Mouse (Mus musculus) kidney, postnatal 0 days (tissue): ENCODE results near the gene Crip1. TPM values are rescaled to one million over a fixed set of nuclear protein-coding genes. Genes with fewer than 3 reads are reported as not detected.
A peak's percentile ranks its signal among the peaks of the same experiment; 100 is the strongest.

ENCODE experiments used
- ATAC-seq: fragments of 200-750 bp; cut with Nextera tagmentation; replicated peaks from 2 replicates; pipeline ENCODE4 v1.8.0; 2017; ENCODE audit warnings: low read depth, moderate number of reproducible peaks, moderate TSS enrichment, moderate library complexity; ENCODE audit not compliant: low FRiP score
- DNase-seq: peaks from one replicate; pipeline ENCODE4 v3.0.0-alpha.2; 2016; ENCODE audit warnings: low spot score
- H3K27ac ChIP-seq: fragments of 300-500 bp; sonication (generic); 2 replicates; pipeline ENCODE4 v1.5.1; 2014; ENCODE audit warnings: mild to moderate bottlenecking
- H3K27me3 ChIP-seq: fragments of 300-500 bp; sonication (generic); 2 replicates; pipeline ENCODE4 v1.6.1; 2014; ENCODE audit warnings: low read length, mixed read lengths; ENCODE audit not compliant: insufficient read depth
- H3K36me3 ChIP-seq: fragments of 300-500 bp; sonication (generic); 2 replicates; pipeline ENCODE4 v1.6.1; 2014; ENCODE audit warnings: low read length, mixed read lengths; ENCODE audit not compliant: insufficient read depth
- H3K4me1 ChIP-seq: fragments of 300-500 bp; sonication (generic); replicated peaks from 2 replicates; pipeline ENCODE4 v1.6.1; 2014; ENCODE audit warnings: antibody characterized with exemption, low read length, mixed read lengths; ENCODE audit not compliant: insufficient read depth
- H3K4me2 ChIP-seq: fragments of 300-500 bp; sonication (generic); 2 replicates; pipeline ENCODE4 v1.6.1; 2014; ENCODE audit warnings: mild to moderate bottlenecking, low read length, moderate library complexity, mixed read lengths
- H3K4me3 ChIP-seq: fragments of 300-500 bp; sonication (generic); replicated peaks from 2 replicates; pipeline ENCODE4 v1.5.1; 2014; ENCODE audit warnings: low read depth, low read length
- H3K9ac ChIP-seq: fragments of 300-500 bp; sonication (generic); 2 replicates; pipeline ENCODE4 v1.6.1; 2014; ENCODE audit warnings: low read depth, low read length
- H3K9me3 ChIP-seq: fragments of 300-500 bp; sonication (generic); replicated peaks from 2 replicates; pipeline ENCODE4 v1.6.1; 2016; ENCODE audit warnings: low read length, inconsistent platforms, mixed read lengths
- CTCF ChIP-seq: IDR thresholded peaks from 2 replicates; pipeline ENCODE4 v1.5.1; 2016; ENCODE audit warnings: antibody characterized with exemption, low read depth, mild to moderate bottlenecking, moderate library complexity
- WGBS: fragments of 180-500 bp; shearing (Covaris S2); extraction: QIAGEN DNeasy Blood & Tissue Kit; methylation state at CpG from one replicate; pipeline ENCODE4 v1.1.7; 2014; 5-methylcytosine and 5-hydroxymethylcytosine counted together
- polyA plus RNA-seq: library from polyadenylated mRNA; unstranded; fragments of >200 nt; fragmentation: Nextera tagmentation; extraction: Ambion mirVana; gene quantifications from 2 replicates; pipeline ENCODE4 v1.2.1, GENCODE M21; 2015

The Crip1 gene
- polyA plus RNA-seq, 1 experiment from 2014 or later, result 357 TPM

DNA sequence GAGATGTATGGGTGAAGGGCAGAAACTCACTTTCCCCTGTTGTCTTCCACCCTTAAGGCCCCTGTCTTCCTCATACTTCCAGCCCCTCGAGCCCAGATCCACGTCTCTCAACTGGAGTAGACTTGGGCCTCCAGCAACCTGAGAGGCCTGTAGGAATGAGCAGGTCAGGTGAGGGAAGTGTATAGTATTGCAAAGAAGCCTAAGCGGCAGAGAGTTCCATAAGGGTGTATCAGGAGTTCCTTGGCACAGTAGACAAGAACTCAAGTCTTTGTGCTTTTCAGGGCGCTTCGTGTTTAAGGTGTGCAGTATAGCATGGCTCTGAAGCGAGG lies 8.6 kb downstream of the Crip1 start:
- Histone ChIP-seq H3K9me3 (no peaks in the 10 kb centered on the region), H3K27me3 (no peaks in the 10 kb centered on the region), H3K27ac (peak overlapping the region; percentile 88), H3K36me3 (no peaks in the 10 kb centered on the region), H3K9ac (peak overlapping the region; percentile 51), H3K4me2 (peak overlapping the region; percentile 69), H3K4me3 (peak overlapping the region; percentile 34), H3K4me1 (peaks cover 25% of the 10 kb centered on the region; the same call in 1 of the 2 replicates)
- ATAC-seq, result no peak
- WGBS, result 61% methylated on average over 6 of the region's 6 CpGs
- TF ChIP-seq CTCF, result no peak
- no peak for DNase-seq

DNA sequence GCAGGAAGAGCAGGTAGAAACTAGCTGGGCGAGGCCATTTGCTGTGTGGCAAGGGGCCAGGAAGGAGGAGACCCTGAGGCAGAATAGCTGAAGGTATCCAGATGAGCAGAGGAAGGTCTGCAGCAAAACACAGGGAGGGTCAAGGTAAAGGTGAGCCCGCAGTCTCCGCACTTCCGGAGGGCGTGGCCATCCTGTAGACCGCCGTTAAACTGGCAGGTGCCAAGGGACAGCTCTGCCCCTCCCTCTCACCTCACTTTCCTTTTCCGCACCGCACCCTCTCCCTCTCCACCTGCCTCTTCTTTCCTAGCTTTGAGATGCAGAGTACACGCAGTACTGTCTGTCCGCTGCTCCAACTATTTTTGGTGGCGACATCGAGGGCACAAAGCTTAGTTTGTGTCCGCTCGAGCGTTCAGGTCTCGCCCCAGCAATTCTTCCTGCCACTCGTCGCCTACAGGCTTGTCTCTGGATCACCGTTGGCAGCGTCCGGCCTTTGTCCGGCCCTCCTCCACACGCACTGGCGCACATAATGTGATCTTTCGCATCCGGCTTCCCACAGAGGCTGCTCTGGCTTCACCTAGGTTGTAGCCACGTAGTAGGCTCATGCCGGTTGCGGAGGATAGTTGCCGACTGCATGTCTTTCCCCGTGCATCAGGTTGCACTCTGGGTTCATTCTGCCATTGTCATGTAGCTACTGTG lies 9.1 kb downstream of the Crip1 start:
- Histone ChIP-seq H3K27me3 (no peaks in the 10 kb centered on the region), H3K4me3 (peak overlapping the region; percentile 34), H3K9ac (peak overlapping the region; percentile 51), H3K4me1 (peaks cover 25% of the 10 kb centered on the region; the same call in 1 of the 2 replicates), H3K36me3 (no peaks in the 10 kb centered on the region), H3K9me3 (no peaks in the 10 kb centered on the region), H3K4me2 (peak overlapping the region; percentile 69), H3K27ac (peak overlapping the region; percentile 88)
- TF ChIP-seq CTCF, result no peak
- WGBS, result 4% methylated on average over 29 of the region's 32 CpGs
- peak; percentile 1; the same call in 1 of the 2 replicates for ATAC-seq
- peak; percentile 81 for DNase-seq

GRCm38 (mm10) chr12:113155887-113156539 lies 9.9 kb downstream of the Crip1 start, which contains the start of gene Tedc1:
Gene Tedc1 (plus strand): TSS chr12:113156421.
- H3K27ac ChIP-seq, result peak within 1 kb of the TSS; percentile 88
- TF ChIP-seq CTCF, result peak; percentile 100
- H3K9ac ChIP-seq, result peak within 1 kb of the TSS; percentile 51
- peak; percentile 96 for ATAC-seq
- under 1% methylated on average over 46 of the region's 46 CpGs for WGBS
- H3K36me3 ChIP-seq, result no peaks in the 10 kb centered on the region
- H3K9me3 ChIP-seq, result no peaks in the 10 kb centered on the region
- no peaks in the 10 kb centered on the region for H3K27me3 ChIP-seq
- DNase-seq, result peak; percentile 100
- peak within 1 kb of the TSS; percentile 69 for H3K4me2 ChIP-seq
- peaks cover 25% of the 10 kb centered on the region; the same call in 1 of the 2 replicates for H3K4me1 ChIP-seq
- H3K4me3 ChIP-seq, result peak within 1 kb of the TSS; percentile 40

DNA sequence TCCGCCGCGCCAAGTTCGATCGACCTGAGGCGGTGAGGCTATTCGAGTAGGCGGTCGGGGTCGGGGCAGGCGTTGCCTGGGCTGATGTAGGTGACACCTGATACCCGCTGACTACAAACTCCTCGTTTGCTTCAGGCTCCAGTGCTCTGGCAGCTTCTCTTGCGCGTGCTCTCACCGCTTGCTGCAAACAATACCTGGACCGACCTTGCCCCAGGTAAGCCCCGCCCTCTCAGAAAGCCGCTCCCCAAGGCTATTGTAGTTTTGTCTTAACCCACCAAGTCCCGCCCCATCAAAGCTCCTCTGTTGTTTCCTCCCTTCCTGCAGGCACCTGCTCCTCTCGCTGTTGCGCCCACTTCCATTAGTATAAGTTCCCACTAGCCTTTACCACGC lies 10.4 kb downstream of the Crip1 start:
- Histone ChIP-seq H3K4me1 (peaks cover 20% of the 10 kb centered on the region; the same call in 1 of the 2 replicates), H3K9me3 (no peaks in the 10 kb centered on the region), H3K27ac (peak overlapping the region; percentile 19; the same call in 1 of the 2 replicates), H3K36me3 (no peaks in the 10 kb centered on the region), H3K27me3 (no peaks in the 10 kb centered on the region), H3K4me2 (peak overlapping the region; percentile 64), H3K4me3 (peak overlapping the region; percentile 40), H3K9ac (peak overlapping the region; percentile 41; the same call in 1 of the 2 replicates)
- no peak for ATAC-seq
- no peak for TF ChIP-seq CTCF
- DNase-seq, result no peak
- WGBS, result under 1% methylated on average over 23 of the region's 23 CpGs

DNA sequence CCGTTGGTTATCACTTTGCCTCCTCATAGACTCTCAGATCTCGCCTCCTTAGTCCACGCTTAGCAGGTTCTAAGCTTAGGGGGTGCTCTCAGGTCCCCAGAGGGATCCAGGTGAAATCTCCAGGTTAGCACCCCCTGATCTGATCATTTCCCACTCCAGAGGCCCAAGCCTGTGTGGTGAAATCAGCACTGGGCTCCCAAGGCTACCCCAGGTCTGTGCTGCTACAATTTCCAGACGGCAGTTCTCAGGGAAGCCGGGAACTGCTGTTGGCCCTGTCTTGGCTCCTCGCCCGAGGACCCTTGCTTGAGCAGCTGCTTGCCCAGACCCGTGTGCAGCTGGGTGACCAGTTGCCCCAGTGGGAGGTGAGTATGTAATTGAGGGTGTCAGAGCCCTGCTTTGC lies 10.9 kb downstream of the Crip1 start:
- Histone ChIP-seq H3K4me2 (peak overlapping the region; percentile 64), H3K9me3 (no peaks in the 10 kb centered on the region), H3K36me3 (no peaks in the 10 kb centered on the region), H3K4me1 (peaks cover 17% of the 10 kb centered on the region; the same call in 1 of the 2 replicates), H3K4me3 (peak overlapping the region; percentile 40), H3K27me3 (no peaks in the 10 kb centered on the region), H3K27ac (0 out of 2 replicates have a peak overlapping the region, but pooled peaks have one; percentile 19), H3K9ac (0 out of 2 replicates have a peak overlapping the region, but pooled peaks have one; percentile 41)
- no peak for TF ChIP-seq CTCF
- no peak for ATAC-seq
- 25% methylated on average over 8 of the region's 8 CpGs for WGBS
- DNase-seq, result no peak

- no peak for TF ChIP-seq CTCF
- Histone ChIP-seq H3K9ac (no peak overlapping the region), H3K27me3 (no peaks in the 10 kb centered on the region), H3K9me3 (no peaks in the 10 kb centered on the region), H3K36me3 (peaks cover 3% of the 10 kb centered on the region; the same call in 1 of the 2 replicates), H3K4me1 (peaks cover 12% of the 10 kb centered on the region; the same call in 1 of the 2 replicates), H3K4me3 (no peak overlapping the region), H3K4me2 (no peak overlapping the region), H3K27ac (no peak overlapping the region)
- 83% methylated on average over 8 of the region's 8 CpGs for WGBS
- ATAC-seq (no peak), DNase-seq (no peak)
Observed at GRCm38 (mm10) chr12:113157521-113157920, 11.4 kb downstream of the Crip1 start.
